Comparison of ENCODE assay signal across 7 mouse cellular contexts in the genomic region with DNA sequence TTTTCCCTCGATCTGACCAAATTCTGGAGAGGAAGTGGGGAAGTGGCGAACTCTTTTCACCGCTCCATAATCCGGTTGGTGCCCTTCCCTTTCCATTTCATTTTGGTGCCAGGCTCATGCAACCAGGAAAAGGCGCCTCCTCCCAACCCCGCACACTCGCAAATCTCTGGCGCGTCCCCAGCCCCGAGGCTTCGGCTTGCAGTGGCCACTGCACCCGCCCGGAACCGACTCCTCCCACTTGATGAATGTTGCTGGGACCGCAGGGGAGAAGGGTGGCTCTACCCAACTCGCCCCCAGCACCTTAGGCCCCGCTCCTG. TPM values are rescaled to one million over a fixed set of nuclear protein-coding genes. Genes with fewer than 3 reads are reported as not detected.
DNase-seq lines count a peak whose midpoint lies in the region; ATAC-seq and TF ChIP-seq lines count a peak whose summit lies in the region.

No protein-coding gene starts in this region.

- no peaks in the 10 kb centered on the region for H3K9me3 ChIP-seq in lung, embryonic 15.5 days
- H3K9me3 ChIP-seq in intestine, postnatal 0 days (ENCODE audit: control insufficient read depth): 0 out of 2 replicates have a peak, but pooled peaks cover 3% of the 10 kb centered on the region

- H3K27me3 ChIP-seq in lung, embryonic 15.5 days: no peaks in the 10 kb centered on the region
- no peaks in the 10 kb centered on the region for H3K27me3 ChIP-seq in intestine, postnatal 0 days (replicated peaks; ENCODE audit: control insufficient read depth, insufficient read depth, low read length)

- no peaks in the 10 kb centered on the region; the same call in 1 of the 2 replicates for H3K36me3 ChIP-seq in lung, embryonic 15.5 days
- no peaks in the 10 kb centered on the region for H3K36me3 ChIP-seq in intestine, postnatal 0 days (ENCODE audit: control insufficient read depth, insufficient read depth)

- no peak for DNase-seq in lung, postnatal 36 days
- no peak for DNase-seq in layer of hippocampus, postnatal 14 days (ENCODE audit: low spot score in 2 of 2)
- no peak for DNase-seq in cerebellum, postnatal 25 days

- WGBS in lung, embryonic 15.5 days: under 1% methylated on average over 17 of the region's 17 CpGs
- under 1% methylated on average over 17 of the region's 17 CpGs for WGBS in intestine, postnatal 0 days
- WGBS in olfactory bulb, adult 2 months: under 1% methylated on average over 17 of the region's 17 CpGs

- H3K4me2 ChIP-seq in lung, embryonic 15.5 days: peak overlapping the region; percentile 73
- peak overlapping the region; percentile 71 for H3K4me2 ChIP-seq in intestine, postnatal 0 days (replicated peaks; ENCODE audit: low read depth)

- no peak for ATAC-seq in lung, embryonic 15.5 days (ENCODE audit: borderline replicate concordance, extremely low read depth, low FRiP score, low TSS enrichment)
- ATAC-seq in intestine, postnatal 0 days: no peak

- no peak for TF ChIP-seq POLR2A in embryonic fibroblast, embryonic 13.5 days (IDR thresholded peaks at IDR 0.05; ENCODE audit: low read depth, low read length)
- TF ChIP-seq POLR2A in olfactory bulb, adult 2 months (IDR thresholded peaks at IDR 0.05; ENCODE audit: insufficient read depth, low read depth, low read length): no peak

- no peak for TF ChIP-seq CTCF in embryonic fibroblast, embryonic 13.5 days (IDR thresholded peaks at IDR 0.05; ENCODE audit: borderline replicate concordance, insufficient read depth, low read length)
- no peak for TF ChIP-seq CTCF in intestine, postnatal 0 days (IDR thresholded peaks at IDR 0.05; ENCODE audit: low read depth)
- TF ChIP-seq CTCF in olfactory bulb, adult 2 months (IDR thresholded peaks at IDR 0.05; ENCODE audit: insufficient read depth, low read depth, low read length): no peak

- H3K4me1 ChIP-seq in lung, embryonic 15.5 days: peaks cover 18% of the 10 kb centered on the region
- H3K4me1 ChIP-seq in embryonic fibroblast, embryonic 13.5 days (ENCODE audit: control insufficient read depth, insufficient read depth, low read length): peaks cover 5% of the 10 kb centered on the region
- H3K4me1 ChIP-seq in intestine, postnatal 0 days (replicated peaks; ENCODE audit: control insufficient read depth, insufficient read depth, low read length): 0 out of 2 replicates have a peak, but pooled peaks cover 5% of the 10 kb centered on the region
- 0 out of 2 replicates have a peak, but pooled peaks cover 2% of the 10 kb centered on the region for H3K4me1 ChIP-seq in olfactory bulb, adult 2 months (ENCODE audit: control insufficient read depth, insufficient read depth, low read length)

- peak overlapping the region; percentile 72 for H3K4me3 ChIP-seq in lung, embryonic 15.5 days
- H3K4me3 ChIP-seq in embryonic fibroblast, embryonic 13.5 days (ENCODE audit: insufficient read depth, low read length): peak overlapping the region; percentile 57
- H3K4me3 ChIP-seq in intestine, postnatal 0 days (ENCODE audit: low read depth, low read length): peak overlapping the region; percentile 83
- H3K4me3 ChIP-seq in olfactory bulb, adult 2 months (ENCODE audit: insufficient read depth, low read depth, low read length): peak overlapping the region; percentile 80

- H3K27ac ChIP-seq in lung, embryonic 15.5 days: peak overlapping the region; percentile 96
- peak overlapping the region; percentile 69 for H3K27ac ChIP-seq in embryonic fibroblast, embryonic 13.5 days (ENCODE audit: insufficient read depth, low read length)
- H3K27ac ChIP-seq in intestine, postnatal 0 days (ENCODE audit: low read depth, low read length): peak overlapping the region; percentile 92
- peak overlapping the region; percentile 96; the same call in 1 of the 2 replicates for H3K27ac ChIP-seq in olfactory bulb, adult 2 months (ENCODE audit: insufficient read depth, low read depth, low read length)

- H3K9ac ChIP-seq in lung, embryonic 15.5 days: peak overlapping the region; percentile 73
- peak overlapping the region; percentile 73 for H3K9ac ChIP-seq in intestine, postnatal 0 days (ENCODE audit: low read depth, low read length)

RNA-seq across cellular contexts. Expression of gene Gm21992, which starts 0.7 kb away (rescaled TPM):
- polyA plus RNA-seq in lung, embryonic 15.5 days (2015; fragmentation: Nextera tagmentation; extraction: Ambion mirVana): 21.3 and 32.8 TPM in 2 replicates
- 7.8 and 16.1 TPM in 2 replicates for polyA plus RNA-seq in embryonic fibroblast, embryonic 13.5 days (2011; ENCODE audit: insufficient read length, low read depth, missing spikeins)
- 18.4 and 19.5 TPM in 2 replicates for polyA plus RNA-seq in intestine, postnatal 0 days (2015; fragmentation: Nextera tagmentation; extraction: Ambion mirVana)
- not detected in 2 replicates for polyA plus RNA-seq in olfactory bulb, adult 2 months (2012; ENCODE audit: insufficient read depth, insufficient read length, low replicate concordance, missing spikeins)
- 10 to 100 TPM; 19.9 to 21.4 TPM for total RNA-seq in layer of hippocampus, postnatal 14 days (2021)

RNA-seq across cellular contexts. Expression of gene Rbm14, which starts 0.7 kb away (rescaled TPM):
- polyA plus RNA-seq in lung, embryonic 15.5 days (2015; fragmentation: Nextera tagmentation; extraction: Ambion mirVana): 91.3 and 95.3 TPM in 2 replicates
- polyA plus RNA-seq in embryonic fibroblast, embryonic 13.5 days (2011; ENCODE audit: insufficient read length, low read depth, missing spikeins): 33.4 and 33.6 TPM in 2 replicates
- 21.1 and 21.8 TPM in 2 replicates for polyA plus RNA-seq in intestine, postnatal 0 days (2015; fragmentation: Nextera tagmentation; extraction: Ambion mirVana)
- polyA plus RNA-seq in olfactory bulb, adult 2 months (2012; ENCODE audit: insufficient read depth, insufficient read length, low replicate concordance, missing spikeins): not detected in 2 replicates
- total RNA-seq in layer of hippocampus, postnatal 14 days (2021): 10 to 100 TPM; 56.1 to 57.2 TPM

RNA-seq across cellular contexts. Expression of gene Rbm4, which starts 17.0 kb away (rescaled TPM):
- polyA plus RNA-seq in lung, embryonic 15.5 days (2015; fragmentation: Nextera tagmentation; extraction: Ambion mirVana): 57.6 and 64.1 TPM in 2 replicates
- 39.8 and 48.3 TPM in 2 replicates for polyA plus RNA-seq in embryonic fibroblast, embryonic 13.5 days (2011; ENCODE audit: insufficient read length, low read depth, missing spikeins)
- polyA plus RNA-seq in intestine, postnatal 0 days (2015; fragmentation: Nextera tagmentation; extraction: Ambion mirVana): 20.3 and 21.6 TPM in 2 replicates
- polyA plus RNA-seq in olfactory bulb, adult 2 months (2012; ENCODE audit: insufficient read depth, insufficient read length, low replicate concordance, missing spikeins): 103 TPM in 1 of 2 replicates, not detected in the other
- 10 to 100 TPM; 72.9 to 74.7 TPM for total RNA-seq in layer of hippocampus, postnatal 14 days (2021)

RNA-seq across cellular contexts. Expression of gene Ccs, which starts 28.4 kb away (rescaled TPM):
- 51.2 and 53.3 TPM in 2 replicates for polyA plus RNA-seq in lung, embryonic 15.5 days (2015; fragmentation: Nextera tagmentation; extraction: Ambion mirVana)
- 43.3 and 48.7 TPM in 2 replicates for polyA plus RNA-seq in embryonic fibroblast, embryonic 13.5 days (2011; ENCODE audit: insufficient read length, low read depth, missing spikeins)
- 44.9 and 46.3 TPM in 2 replicates for polyA plus RNA-seq in intestine, postnatal 0 days (2015; fragmentation: Nextera tagmentation; extraction: Ambion mirVana)
- not detected in 2 replicates for polyA plus RNA-seq in olfactory bulb, adult 2 months (2012; ENCODE audit: insufficient read depth, insufficient read length, low replicate concordance, missing spikeins)
- 10 to 100 TPM; 42.6 to 43.6 TPM for total RNA-seq in layer of hippocampus, postnatal 14 days (2021)

RNA-seq across cellular contexts. Expression of gene Ccdc87, which starts 28.5 kb away (rescaled TPM):
- 0.20 and 0.33 TPM in 2 replicates for polyA plus RNA-seq in lung, embryonic 15.5 days (2015; fragmentation: Nextera tagmentation; extraction: Ambion mirVana)
- polyA plus RNA-seq in embryonic fibroblast, embryonic 13.5 days (2011; ENCODE audit: insufficient read length, low read depth, missing spikeins): 0.26 TPM in 1 of 2 replicates, not detected in the other
- not detected in 2 replicates for polyA plus RNA-seq in intestine, postnatal 0 days (2015; fragmentation: Nextera tagmentation; extraction: Ambion mirVana)
- not detected in 2 replicates for polyA plus RNA-seq in olfactory bulb, adult 2 months (2012; ENCODE audit: insufficient read depth, insufficient read length, low replicate concordance, missing spikeins)
- 1 to 10 TPM; 2.0 TPM for total RNA-seq in layer of hippocampus, postnatal 14 days (2021)
